Mouse (Mus musculus) right cerebral cortex, postnatal 14 days (tissue): ENCODE measurements at regions not wholly inside any gene's neighbourhood (a gene's known extent, or its start where the extent isn't known, plus 50 kb on each side); places are given as distances from the start of the nearest gene placed in this dataset.

Source experiments
- DNase-seq: peaks from one replicate; pipeline ENCODE4 v3.0.0; 2022

GRCm38 (mm10) chr4:114720696-114721095 lies 100.8 kb upstream of the Gm12830 start:
- DNase-seq: no peak

GRCm38 (mm10) chr4:114721386-114721785 lies 100.1 kb upstream of the Gm12830 start:
- no peak for DNase-seq

- no peak for DNase-seq
Measured at GRCm38 (mm10) chr4:114728235-114729000, 93.1 kb upstream of the Gm12830 start.

GRCm38 (mm10) chr4:114733256-114734004 lies 88.1 kb upstream of the Gm12830 start:
- DNase-seq: no peak

- no peak for DNase-seq
Measured at GRCm38 (mm10) chr4:114738903-114739667, 82.4 kb upstream of the Gm12830 start.

GRCm38 (mm10) chr4:114748131-114748530 lies 73.4 kb upstream of the Gm12830 start:
- DNase-seq: no peak

GRCm38 (mm10) chr4:114759837-114760236 lies 61.7 kb upstream of the Gm12830 start:
- DNase-seq: no peak

GRCm38 (mm10) chr4:114766643-114767393 lies 54.7 kb upstream of the Gm12830 start:
- no peak for DNase-seq
